Mouse (Mus musculus): ENCODE results near the gene Spata32. TPM values are rescaled to one million over a fixed set of nuclear protein-coding genes. Genes with fewer than 3 reads are reported as not detected.
A peak's percentile ranks its signal among the peaks of the same experiment; 100 is the strongest.

The Spata32 gene
- polyA plus RNA-seq, 1 experiment from 2014 or later, result not detected

GRCm38 (mm10) chr11:103218517-103218901 is 277 bp upstream of the Spata32 start:
- Histone ChIP-seq H3K4me3 (peak overlapping the region; percentile 67), H3K27ac (peak overlapping the region; percentile 59), H3K9me3 (0 out of 2 replicates have a peak, but pooled peaks cover 3% of the 10 kb centered on the region), H3K27me3 (ENCODE audit: insufficient read depth, poor library complexity, severe bottlenecking) (peaks cover 52% of the 10 kb centered on the region), H3K36me3 (peaks cover 17% of the 10 kb centered on the region), H3K4me1 (peaks cover 10% of the 10 kb centered on the region)
- WGBS, result 31% methylated on average over 6 of the region's 6 CpGs
- no peak for DNase-seq (ENCODE audit: low spot score)

DNA sequence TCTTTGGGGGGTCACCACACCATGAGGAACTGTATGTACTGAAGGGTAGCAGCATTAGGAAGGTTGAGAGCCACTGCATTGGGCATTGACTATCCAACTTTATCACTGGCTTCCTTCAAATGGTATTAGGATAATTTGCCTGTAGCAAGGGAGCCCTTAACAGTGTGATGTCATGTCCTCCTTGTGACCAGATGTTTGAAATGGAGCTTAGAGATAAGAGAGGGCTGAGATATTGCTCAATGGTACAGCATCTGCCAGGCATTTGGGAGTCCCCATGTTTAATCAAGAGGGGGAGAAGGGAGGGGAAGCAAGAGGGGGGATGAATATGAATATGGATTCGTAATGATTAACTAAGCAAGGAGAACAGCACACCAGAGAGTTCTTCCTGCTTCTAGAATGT is 2.9 kb downstream of the Spata32 start:
- no peak overlapping the region for H3K27ac ChIP-seq
- H3K27me3 ChIP-seq (ENCODE audit: insufficient read depth, poor library complexity, severe bottlenecking), result peaks cover 40% of the 10 kb centered on the region
- 0 out of 2 replicates have a peak, but pooled peaks cover 5% of the 10 kb centered on the region for H3K9me3 ChIP-seq
- H3K4me1 ChIP-seq, result peaks cover 10% of the 10 kb centered on the region
- DNase-seq (ENCODE audit: low spot score), result no peak
- 75% methylated on average over 1 of the region's 1 CpGs for WGBS
- no peak overlapping the region for H3K4me3 ChIP-seq
- H3K36me3 ChIP-seq, result no peaks in the 10 kb centered on the region

GRCm38 (mm10) chr11:103213712-103214111 is 4.5 kb downstream of the Spata32 start:
- Histone ChIP-seq H3K4me3 (no peak overlapping the region), H3K9me3 (0 out of 2 replicates have a peak, but pooled peaks cover 5% of the 10 kb centered on the region), H3K27me3 (ENCODE audit: insufficient read depth, poor library complexity, severe bottlenecking) (peaks cover 24% of the 10 kb centered on the region), H3K27ac (no peak overlapping the region), H3K4me1 (peaks cover 10% of the 10 kb centered on the region), H3K36me3 (no peaks in the 10 kb centered on the region)
- no peak for DNase-seq (ENCODE audit: low spot score)
- WGBS, result 78% methylated on average over 5 of the region's 5 CpGs

GRCm38 (mm10) chr11:103210291-103210690 is 7.9 kb downstream of the Spata32 start:
- Histone ChIP-seq H3K36me3 (no peaks in the 10 kb centered on the region), H3K9me3 (0 out of 2 replicates have a peak, but pooled peaks cover 5% of the 10 kb centered on the region), H3K4me1 (no peaks in the 10 kb centered on the region), H3K27ac (no peak overlapping the region), H3K4me3 (no peak overlapping the region), H3K27me3 (ENCODE audit: insufficient read depth, poor library complexity, severe bottlenecking) (0 out of 2 replicates have a peak, but pooled peaks cover 4% of the 10 kb centered on the region)
- no peak for DNase-seq (ENCODE audit: low spot score)
- 59% methylated on average over 8 of the region's 8 CpGs for WGBS

GRCm38 (mm10) chr11:103208458-103208857 is 9.8 kb downstream of the Spata32 start, which contains the start of gene 1700023F06Rik:
Gene 1700023F06Rik, minus strand, starts transcription at chr11:103208558.
- no peak for DNase-seq (ENCODE audit: low spot score)
- H3K9me3 ChIP-seq, result 0 out of 2 replicates have a peak, but pooled peaks cover 1% of the 10 kb centered on the region
- WGBS, result 83% methylated on average over 3 of the region's 3 CpGs

DNA sequence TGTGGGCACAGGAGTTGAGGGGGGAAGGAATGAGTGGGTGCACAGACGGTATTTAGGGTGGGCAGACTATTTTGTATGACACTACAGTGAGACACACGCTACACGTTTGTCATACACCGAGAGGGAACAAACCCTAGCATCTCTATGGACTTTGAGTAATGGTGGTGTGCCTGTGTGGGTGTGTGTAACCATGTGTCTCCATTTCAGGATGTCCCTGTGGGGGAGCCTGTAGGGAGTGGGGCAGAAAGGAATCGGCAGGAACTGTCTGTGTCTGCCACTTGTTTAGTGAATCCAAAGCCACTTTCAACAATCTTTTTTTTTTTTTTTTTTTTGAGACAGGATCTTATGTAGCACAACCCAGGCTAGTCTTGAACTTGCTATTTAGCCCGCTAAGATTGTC is 12.0 kb downstream of the Spata32 start:
- DNase-seq (ENCODE audit: low spot score), result no peak
- Histone ChIP-seq H3K27me3 (ENCODE audit: insufficient read depth, poor library complexity, severe bottlenecking) (peaks cover 24% of the 10 kb centered on the region), H3K4me1 (0 out of 2 replicates have a peak, but pooled peaks cover 4% of the 10 kb centered on the region), H3K4me3 (no peak overlapping the region), H3K9me3 (no peaks in the 10 kb centered on the region), H3K36me3 (no peaks in the 10 kb centered on the region), H3K27ac (no peak overlapping the region)
- WGBS, result 86% methylated on average over 6 of the region's 6 CpGs

More at GRCm38 (mm10) chr11:103208458-103208857, 9.8 kb downstream of the Spata32 start, which contains the start of gene 1700023F06Rik:
- Histone ChIP-seq H3K27ac (no peak within 1 kb of the TSS), H3K4me3 (no peak within 1 kb of the TSS), H3K4me1 (no peaks in the 10 kb centered on the region), H3K27me3 (ENCODE audit: insufficient read depth, poor library complexity, severe bottlenecking) (0 out of 2 replicates have a peak, but pooled peaks cover 4% of the 10 kb centered on the region), H3K36me3 (no peaks in the 10 kb centered on the region)

DNA sequence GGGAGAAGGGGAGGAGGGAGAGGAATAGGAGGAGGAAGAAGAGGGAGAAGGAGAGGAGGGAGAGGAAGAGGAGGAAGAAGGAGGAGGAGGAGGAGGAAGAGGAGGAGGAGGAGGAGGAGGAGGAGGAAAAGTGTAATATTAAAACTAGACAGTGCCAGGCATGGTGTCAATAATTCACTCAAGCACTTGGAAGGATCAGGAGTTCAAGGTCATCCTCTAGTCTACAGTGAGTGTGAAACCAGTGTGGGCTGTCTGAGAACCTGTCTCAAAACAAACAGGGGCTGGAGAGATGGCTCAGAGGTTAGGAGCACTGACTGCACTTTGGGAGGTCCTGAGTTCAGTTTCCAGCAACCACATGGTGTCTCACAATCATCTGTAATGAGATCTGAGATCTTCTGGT is 15.9 kb downstream of the Spata32 start:
- H3K27me3 ChIP-seq (ENCODE audit: insufficient read depth, poor library complexity, severe bottlenecking), result peaks cover 62% of the 10 kb centered on the region
- H3K27ac ChIP-seq, result no peak overlapping the region

GRCm38 (mm10) chr11:103201664-103202063 is 16.6 kb downstream of the Spata32 start:
- no peak overlapping the region for H3K27ac ChIP-seq
- H3K4me1 ChIP-seq, result peaks cover 25% of the 10 kb centered on the region
- peaks cover 69% of the 10 kb centered on the region for H3K27me3 ChIP-seq (ENCODE audit: insufficient read depth, poor library complexity, severe bottlenecking)
- H3K9me3 ChIP-seq, result no peaks in the 10 kb centered on the region
- no peaks in the 10 kb centered on the region for H3K36me3 ChIP-seq
- DNase-seq (ENCODE audit: low spot score), result no peak
- 28% methylated on average over 6 of the region's 6 CpGs for WGBS
- no peak overlapping the region for H3K4me3 ChIP-seq

More for the DNA sequence above, 15.9 kb downstream of the Spata32 start:
- H3K9me3 ChIP-seq, result no peaks in the 10 kb centered on the region
- DNase-seq (ENCODE audit: low spot score), result no peak
- peaks cover 25% of the 10 kb centered on the region for H3K4me1 ChIP-seq
- no peaks in the 10 kb centered on the region for H3K36me3 ChIP-seq
- no peak overlapping the region for H3K4me3 ChIP-seq

DNA sequence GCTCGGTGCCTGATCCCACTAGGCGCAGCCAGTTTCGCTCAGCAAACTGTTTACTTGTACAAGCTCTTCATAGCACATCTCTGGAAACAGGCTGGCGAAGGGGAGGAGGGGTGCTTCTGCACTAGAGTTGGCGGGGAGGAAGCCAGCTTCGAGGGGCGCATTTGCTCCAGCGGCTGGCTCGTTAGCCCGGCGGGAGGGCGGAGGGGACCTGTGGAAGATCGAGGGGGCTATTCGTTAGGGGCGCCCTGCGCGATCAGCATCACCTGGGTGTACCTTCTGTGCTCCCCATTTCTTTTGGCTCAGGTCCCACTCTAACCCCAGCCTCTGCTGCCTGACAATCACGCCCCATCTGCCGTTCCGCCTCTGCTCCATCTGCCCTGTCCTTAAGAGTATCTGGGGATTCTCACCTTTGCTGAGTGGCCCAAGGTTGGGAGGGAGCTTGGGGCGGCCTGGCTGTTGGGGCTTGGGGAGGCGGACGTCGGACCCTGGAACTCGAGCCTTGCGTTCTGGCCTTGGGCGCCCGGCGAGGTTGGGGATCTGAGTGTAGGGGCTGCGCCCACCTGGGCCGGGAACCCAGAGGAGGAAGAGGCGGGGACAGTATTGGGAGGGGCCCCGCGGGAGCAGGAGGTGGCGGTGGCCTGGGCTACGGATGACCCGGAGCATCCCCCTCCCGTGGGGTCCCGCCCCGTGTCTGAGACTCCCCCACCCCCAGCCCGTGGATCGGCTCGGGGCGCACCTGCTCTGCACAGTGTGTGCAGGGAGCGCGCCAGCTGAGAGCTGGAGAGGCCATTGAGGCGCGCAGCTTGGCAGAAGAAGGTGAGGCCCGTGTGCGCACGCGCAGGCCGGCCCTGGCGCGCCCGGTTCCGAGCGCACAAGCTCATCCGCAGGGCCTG is 19.1 kb downstream of the Spata32 start:
- Histone ChIP-seq H3K27ac (peak overlapping the region; percentile 36; the same call in 1 of the 2 replicates), H3K4me1 (peaks cover 25% of the 10 kb centered on the region), H3K36me3 (no peaks in the 10 kb centered on the region), H3K4me3 (peak overlapping the region; percentile 59), H3K9me3 (no peaks in the 10 kb centered on the region), H3K27me3 (ENCODE audit: insufficient read depth, poor library complexity, severe bottlenecking) (peaks cover 90% of the 10 kb centered on the region)
- DNase-seq (ENCODE audit: low spot score), result no peak
- WGBS, result 1% methylated on average over 59 of the region's 59 CpGs

DNA sequence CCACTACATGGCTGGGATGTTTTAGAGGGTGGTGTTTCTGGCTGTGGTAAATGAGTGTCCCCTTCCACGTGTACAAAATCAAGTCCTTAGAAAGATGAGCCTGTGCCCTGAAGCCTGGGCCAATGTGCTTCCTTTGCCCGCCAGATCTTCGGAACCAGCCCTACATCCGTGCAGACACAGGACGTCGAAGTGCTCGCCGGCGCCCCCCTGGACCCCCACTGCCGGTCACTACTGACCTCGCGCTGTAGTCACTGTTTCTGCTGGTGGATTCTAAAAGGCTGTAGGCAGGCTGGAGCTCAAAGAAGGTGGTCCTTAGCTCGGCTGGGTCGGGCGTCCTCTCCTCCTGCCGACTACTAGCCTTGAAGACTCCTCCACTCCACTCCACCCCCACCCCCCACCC is 19.9 kb downstream of the Spata32 start:
- Histone ChIP-seq H3K4me3 (peak overlapping the region; percentile 59), H3K27me3 (ENCODE audit: insufficient read depth, poor library complexity, severe bottlenecking) (peaks cover 99% of the 10 kb centered on the region), H3K9me3 (no peaks in the 10 kb centered on the region), H3K36me3 (no peaks in the 10 kb centered on the region), H3K4me1 (peaks cover 28% of the 10 kb centered on the region), H3K27ac (no peak overlapping the region)
- 3% methylated on average over 16 of the region's 16 CpGs for WGBS
- no peak for DNase-seq (ENCODE audit: low spot score)

GRCm38 (mm10) chr11:103197340-103197739 is 20.9 kb downstream of the Spata32 start:
- WGBS, result 77% methylated on average over 4 of the region's 4 CpGs
- Histone ChIP-seq H3K36me3 (no peaks in the 10 kb centered on the region), H3K9me3 (no peaks in the 10 kb centered on the region), H3K27ac (no peak overlapping the region), H3K4me1 (peaks cover 36% of the 10 kb centered on the region), H3K27me3 (ENCODE audit: insufficient read depth, poor library complexity, severe bottlenecking) (peaks cover 99% of the 10 kb centered on the region), H3K4me3 (no peak overlapping the region)
- no peak for DNase-seq (ENCODE audit: low spot score)

DNA sequence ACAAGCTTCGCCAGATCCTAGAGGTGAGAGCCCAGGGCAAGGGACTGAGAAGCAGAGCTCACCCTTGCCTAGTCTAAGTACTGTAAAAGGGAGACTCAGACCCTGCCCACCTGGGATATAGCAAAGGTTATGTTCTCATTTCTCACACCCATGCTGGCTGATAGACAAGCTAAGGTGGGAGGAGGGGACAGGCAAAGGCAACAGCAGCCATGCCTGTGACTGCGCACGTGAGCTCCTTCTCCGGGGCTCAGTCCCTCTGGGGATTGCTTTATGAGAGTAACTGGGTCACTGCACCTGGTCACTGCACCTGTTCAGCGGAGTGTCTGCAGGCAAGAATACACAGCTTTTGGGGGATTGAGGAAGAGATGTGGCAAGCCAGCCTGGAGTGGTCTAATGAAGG is 22.6 kb downstream of the Spata32 start:
- peaks cover 34% of the 10 kb centered on the region for H3K4me1 ChIP-seq
- no peaks in the 10 kb centered on the region for H3K36me3 ChIP-seq
- no peak overlapping the region for H3K4me3 ChIP-seq
- no peaks in the 10 kb centered on the region for H3K9me3 ChIP-seq
- peaks cover 100% of the 10 kb centered on the region for H3K27me3 ChIP-seq (ENCODE audit: insufficient read depth, poor library complexity, severe bottlenecking)
- 83% methylated on average over 5 of the region's 5 CpGs for WGBS
- no peak overlapping the region for H3K27ac ChIP-seq
- DNase-seq (ENCODE audit: low spot score), result no peak

DNA sequence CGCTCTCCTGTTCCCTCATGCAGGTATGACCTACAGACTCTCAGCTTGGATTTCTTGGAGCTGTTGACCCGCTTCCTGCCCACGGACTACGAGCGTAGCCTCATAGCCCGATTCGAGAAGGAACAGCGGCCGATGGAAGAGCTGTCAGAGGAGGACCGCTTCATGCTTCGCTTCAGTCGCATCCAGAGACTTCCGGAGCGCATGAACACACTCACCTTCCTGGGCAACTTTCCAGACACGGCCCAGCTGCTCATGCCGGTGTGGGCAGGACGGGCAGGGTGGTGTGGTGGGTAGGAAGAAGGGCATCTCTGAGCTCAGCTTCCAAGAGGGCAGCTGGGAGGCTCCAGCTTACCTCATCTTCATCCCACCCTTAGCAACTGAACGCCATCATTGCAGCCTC is 23.0 kb downstream of the Spata32 start:
- Histone ChIP-seq H3K9me3 (no peaks in the 10 kb centered on the region), H3K4me1 (peaks cover 34% of the 10 kb centered on the region), H3K27ac (no peak overlapping the region), H3K36me3 (no peaks in the 10 kb centered on the region), H3K4me3 (no peak overlapping the region), H3K27me3 (ENCODE audit: insufficient read depth, poor library complexity, severe bottlenecking) (peaks cover 100% of the 10 kb centered on the region)
- DNase-seq (ENCODE audit: low spot score), result no peak
- 85% methylated on average over 18 of the region's 18 CpGs for WGBS

Measured in heart, embryonic 10.5 days (tissue).